Mouse (Mus musculus) A20 (cell line): ENCODE measurements at regions not wholly inside any gene's neighbourhood (a gene's known extent, or its start where the extent isn't known, plus 50 kb on each side); places are given as distances from the start of the nearest gene placed in this dataset.

Source experiments
- DNase-seq: peaks from one replicate; pipeline ENCODE4 v3.0.0-alpha.2; 2011; ENCODE audit warnings: low read depth, low spot score

- no peak for DNase-seq
Observed at GRCm38 (mm10) chr6:25321446-25321845, 365.3 kb upstream of the Tmem229a start.

GRCm38 (mm10) chr6:25320291-25320844, 364.3 kb upstream of the Tmem229a start:
- DNase-seq = no peak

DNA sequence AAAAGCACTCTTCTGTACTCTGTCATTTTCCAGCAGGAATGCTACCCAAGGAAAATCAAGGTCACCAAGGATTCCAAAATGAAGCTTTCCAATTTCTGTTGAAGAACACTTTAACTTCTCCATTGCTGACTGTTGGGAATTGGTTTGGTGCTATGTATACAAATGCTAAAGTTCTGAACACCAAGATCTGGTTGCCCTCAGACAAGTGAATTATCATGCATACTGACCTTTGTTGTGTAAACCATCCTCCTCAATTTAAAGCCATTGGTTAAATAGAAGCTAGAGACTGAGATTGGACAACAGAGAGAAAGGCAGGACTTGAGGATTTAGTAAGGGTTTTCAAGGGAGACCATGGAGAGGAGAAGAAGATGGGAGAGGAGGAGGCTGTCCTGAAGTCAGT, 351.4 kb upstream of the Tmem229a start:
- DNase-seq = no peak

- DNase-seq = no peak
Observed at GRCm38 (mm10) chr6:25304844-25305504, 348.9 kb upstream of the Tmem229a start.

DNA sequence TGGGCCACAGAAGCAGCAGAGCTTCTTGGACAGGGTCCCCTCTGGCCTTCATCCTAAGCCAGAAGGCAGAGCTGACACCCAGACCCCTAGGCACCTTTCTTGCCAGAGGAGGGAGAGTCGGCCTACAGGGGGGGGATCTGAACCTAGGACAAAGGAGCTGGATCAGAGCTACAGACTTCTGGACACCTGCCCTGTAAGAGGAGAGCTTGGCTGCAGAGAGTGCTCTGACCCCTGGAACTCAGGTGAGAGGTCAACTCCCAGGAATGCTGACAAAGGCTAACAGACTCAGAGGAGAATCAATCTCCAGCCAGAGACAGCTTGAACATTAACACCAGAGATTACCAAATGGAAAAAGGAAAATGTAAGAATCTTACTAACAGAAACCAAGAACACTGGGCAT, 335.5 kb upstream of the Tmem229a start:
- DNase-seq = no peak

DNA sequence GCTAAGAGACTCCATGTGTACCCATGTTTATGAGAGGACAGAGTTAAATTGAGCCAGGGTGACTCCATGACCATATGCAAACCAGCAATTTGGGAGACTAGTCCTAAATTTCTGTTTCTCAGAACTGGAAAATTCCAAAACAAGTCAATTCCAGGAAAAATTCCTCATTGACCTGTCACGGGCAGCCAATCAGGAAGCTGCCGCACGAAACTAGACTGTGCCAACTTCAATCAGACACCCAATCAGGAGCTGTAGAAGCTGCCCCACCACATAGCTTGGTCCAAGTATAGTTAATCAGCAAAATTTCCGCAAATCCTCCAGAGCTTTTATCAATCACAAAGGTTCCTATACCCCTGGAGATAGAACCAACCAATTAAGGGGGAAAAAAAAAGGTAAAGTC, 331.5 kb upstream of the Tmem229a start:
- DNase-seq = no peak

- DNase-seq = no peak
Observed at GRCm38 (mm10) chr6:25286313-25286712, 330.2 kb upstream of the Tmem229a start.

- no peak for DNase-seq
Observed at GRCm38 (mm10) chr6:25278509-25278908, 322.4 kb upstream of the Tmem229a start.

- DNase-seq = no peak
Observed at GRCm38 (mm10) chr6:25277703-25278447, 321.8 kb upstream of the Tmem229a start.

GRCm38 (mm10) chr6:25276221-25276620, 320.1 kb upstream of the Tmem229a start:
- peak; percentile 63 for DNase-seq

- peak; percentile 5 for DNase-seq
Observed at GRCm38 (mm10) chr6:25260559-25260958, 304.5 kb upstream of the Tmem229a start.

DNA sequence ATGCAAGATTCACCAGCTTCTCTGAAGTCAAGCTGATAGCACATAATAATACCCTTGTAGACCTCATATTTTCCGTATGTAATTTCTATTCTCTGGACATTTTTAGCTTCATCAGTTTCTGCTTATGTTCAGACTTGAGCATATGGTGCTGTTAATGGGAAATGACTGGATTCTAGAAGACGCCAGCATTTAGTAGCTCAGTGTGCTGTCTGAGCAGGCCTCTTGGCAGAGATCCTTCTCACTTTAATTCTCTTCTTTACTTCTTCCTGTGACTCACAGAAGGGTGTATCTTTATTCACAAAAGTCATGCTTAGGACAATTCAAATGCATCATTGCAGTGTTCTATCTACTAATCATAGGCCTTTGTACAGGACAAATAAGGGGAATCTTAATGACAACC, 299.7 kb upstream of the Tmem229a start:
- no peak for DNase-seq

DNA sequence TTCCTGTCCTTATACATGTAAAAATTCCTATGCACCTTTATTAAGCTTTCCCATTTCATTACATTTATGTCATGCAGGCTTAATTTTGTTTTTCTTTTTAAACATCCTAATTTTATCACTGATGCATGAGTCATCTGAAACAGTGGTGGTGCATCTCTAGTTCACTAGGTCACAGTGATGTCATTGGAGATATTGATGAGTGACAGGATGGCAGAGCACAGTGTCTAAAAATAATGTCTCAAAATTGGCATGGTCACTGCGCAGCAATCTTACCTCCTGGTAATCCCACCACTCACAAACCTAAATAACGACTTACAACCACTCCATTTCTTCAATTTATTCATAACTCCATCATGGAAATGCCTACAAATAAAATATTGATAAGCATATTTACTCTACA, 280.9 kb upstream of the Tmem229a start:
- DNase-seq = no peak

DNA sequence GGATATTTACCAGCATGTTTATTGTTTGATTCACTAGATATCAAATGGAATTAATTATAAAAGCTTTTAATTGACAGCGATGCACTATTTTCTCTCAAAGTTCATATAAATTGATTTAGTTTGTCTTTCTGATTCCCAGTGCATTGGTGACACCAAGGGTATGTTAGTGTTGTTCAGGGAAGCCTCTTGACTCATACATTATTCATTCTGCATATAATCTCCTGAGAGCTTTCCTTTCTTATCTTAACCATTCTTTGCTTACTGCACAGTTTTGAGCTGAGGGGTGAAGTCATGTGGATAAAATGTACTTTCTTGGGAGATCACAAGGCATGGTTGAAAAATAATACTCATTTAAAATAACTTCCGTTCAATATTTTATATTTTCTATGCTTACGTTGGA, 280.5 kb upstream of the Tmem229a start:
- DNase-seq = no peak
